Comparison of ENCODE assay signal across 8 mouse cellular contexts in genomic region chr1:180546798-180547750, GRCm38 (mm10). TPM values are rescaled to one million over a fixed set of nuclear protein-coding genes. Genes with fewer than 3 reads are reported as not detected.
DNase-seq lines count a peak whose midpoint lies in the region; ATAC-seq and TF ChIP-seq lines count a peak whose summit lies in the region.

No protein-coding gene starts in this region.

- H3K9me3 ChIP-seq in forebrain, embryonic 13.5 days (replicated peaks) = no peaks in the 10 kb centered on the region
- no peaks in the 10 kb centered on the region for H3K9me3 ChIP-seq in kidney, embryonic 16.5 days (ENCODE audit: low read length)

- no peak for ATAC-seq in forebrain, embryonic 13.5 days
- ATAC-seq in kidney, embryonic 16.5 days (ENCODE audit: low FRiP score, low TSS enrichment) = no peak
- ATAC-seq in megakaryocyte, adult 5-6 weeks (ENCODE audit: poor library complexity, severe bottlenecking) = no peak

- peak overlapping the region; percentile 30 for H3K4me3 ChIP-seq in layer of hippocampus, adult 2 months
- no peak overlapping the region for H3K4me3 ChIP-seq in forebrain, embryonic 13.5 days
- peak overlapping the region; percentile 6 for H3K4me3 ChIP-seq in kidney, embryonic 16.5 days (ENCODE audit: low read length)
- H3K4me3 ChIP-seq in myocyte = no peak overlapping the region

- no peak for TF ChIP-seq CTCF in layer of hippocampus, adult 2 months (conservative IDR thresholded peaks at IDR 0.05)

- no peak for DNase-seq in layer of hippocampus, adult 2 months (ENCODE audit: low spot score in 2 of 2)
- DNase-seq in layer of hippocampus, adult 18-20 months (ENCODE audit: low spot score in 2 of 2) = no peak
- DNase-seq in spleen, postnatal 10 days (ENCODE audit: low spot score in 2 of 2) = no peak
- no peak for DNase-seq in left cerebral cortex, adult 11 months (ENCODE audit: low spot score)

- H3K4me2 ChIP-seq in forebrain, embryonic 13.5 days = peak overlapping the region; percentile 48
- peak overlapping the region; percentile 46 for H3K4me2 ChIP-seq in kidney, embryonic 16.5 days (replicated peaks; ENCODE audit: low read depth, low read length)
- peak overlapping the region; percentile 42 for H3K4me2 ChIP-seq in myocyte (ENCODE audit: low read depth)

- TF ChIP-seq POLR2A in myocyte (IDR thresholded peaks at IDR 0.05; ENCODE audit: insufficient read length, low read depth) = no peak

- H3K27ac ChIP-seq in layer of hippocampus, adult 2 months = peak overlapping the region; percentile 59
- no peak overlapping the region for H3K27ac ChIP-seq in forebrain, embryonic 13.5 days
- peak overlapping the region; percentile 27 for H3K27ac ChIP-seq in kidney, embryonic 16.5 days (ENCODE audit: low read length)

- H3K9ac ChIP-seq in forebrain, embryonic 13.5 days = 0 out of 2 replicates have a peak overlapping the region, but pooled peaks have one; percentile 23
- peak overlapping the region; percentile 45 for H3K9ac ChIP-seq in kidney, embryonic 16.5 days (replicated peaks; ENCODE audit: low read length)

- H3K36me3 ChIP-seq in forebrain, embryonic 13.5 days (ENCODE audit: poor library complexity, severe bottlenecking) = no peaks in the 10 kb centered on the region
- H3K36me3 ChIP-seq in kidney, embryonic 16.5 days (ENCODE audit: insufficient read depth, low read length) = no peaks in the 10 kb centered on the region
- H3K36me3 ChIP-seq in myocyte (ENCODE audit: control insufficient read depth, insufficient read depth) = no peaks in the 10 kb centered on the region

- H3ac ChIP-seq in myocyte (ENCODE audit: control insufficient read depth, insufficient read length) = no peak overlapping the region

- WGBS in forebrain, embryonic 13.5 days = 45% methylated on average over 13 of the region's 13 CpGs
- 44% methylated on average over 13 of the region's 13 CpGs for WGBS in kidney, embryonic 16.5 days

- H3K27me3 ChIP-seq in forebrain, embryonic 13.5 days = peaks cover 16% of the 10 kb centered on the region
- H3K27me3 ChIP-seq in kidney, embryonic 16.5 days (ENCODE audit: insufficient read depth, low read length) = peaks cover 4% of the 10 kb centered on the region; the same call in 1 of the 2 replicates
- peaks cover 30% of the 10 kb centered on the region for H3K27me3 ChIP-seq in myocyte (ENCODE audit: control insufficient read depth, insufficient read depth, insufficient read length)

- no peaks in the 10 kb centered on the region for H3K79me2 ChIP-seq in myocyte (ENCODE audit: control insufficient read depth, insufficient read depth)

- H3K4me1 ChIP-seq in forebrain, embryonic 13.5 days = peaks cover 23% of the 10 kb centered on the region
- H3K4me1 ChIP-seq in kidney, embryonic 16.5 days (ENCODE audit: insufficient read depth, low read length) = peaks cover 18% of the 10 kb centered on the region

TF ChIP-seq in myocyte, 11 proteins besides CTCF, POLR2A, EP300 and RAD21:
- TF ChIP-seq TCF12 (IDR thresholded peaks at IDR 0.05; ENCODE audit: insufficient read depth, poor library complexity, severe bottlenecking) (no peak), MYOD1 (IDR thresholded peaks at IDR 0.05; ENCODE audit: control insufficient read depth in 1 of 3, insufficient read length in 2 of 3, low read depth in 2 of 3) (peak in 2 of 3 experiments; percentile 65 to 78), MAX (IDR thresholded peaks at IDR 0.05; ENCODE audit: low read depth) (no peak), CEBPB (IDR thresholded peaks at IDR 0.05; ENCODE audit: insufficient read depth, poor library complexity, severe bottlenecking) (no peak), REST (IDR thresholded peaks at IDR 0.05; ENCODE audit: insufficient read depth, insufficient read length) (no peak), TCF3 (IDR thresholded peaks at IDR 0.05; ENCODE audit: insufficient read length, low read depth) (no peak), MYOG (IDR thresholded peaks at IDR 0.05; ENCODE audit: control insufficient read depth in 1 of 3, insufficient read depth in 1 of 3, insufficient read length in 2 of 3, low read depth in 2 of 3) (peak; percentile 10 to 81 (median 30))

RNA-seq across cellular contexts. Expression of gene Parp1, which starts 21.6 kb away (rescaled TPM):
- 100 to 1,000 TPM; 122 to 153 TPM for total RNA-seq in layer of hippocampus, adult 2 months (2021)
- 100 to 1,000 TPM; 123 to 129 TPM for total RNA-seq in layer of hippocampus, adult 18-20 months (2021)
- polyA plus RNA-seq in forebrain, embryonic 13.5 days (2015; fragmentation: Nextera tagmentation; extraction: Ambion mirVana) = 180 and 199 TPM in 2 replicates
- polyA plus RNA-seq in kidney, embryonic 16.5 days (2015; fragmentation: Nextera tagmentation; extraction: Ambion mirVana) = 165 TPM in 2 replicates
- 29.2 TPM for polyA plus RNA-seq in myocyte (2012; fragmentation: generic; extraction: Trizol)
- total RNA-seq in megakaryocyte, adult 5-6 weeks (2015) = 38.4 and 41.6 TPM in 2 replicates
- 97.3 and 107 TPM in 2 replicates for total RNA-seq in megakaryocyte, adult 5-6 weeks (2017)

Comparison
In these comparisons a context has a peak if more than half of its experiments do, and no peak if none do; other contexts are left out.
1. H3K4me3 ChIP-seq: peak in layer of hippocampus, adult 2 months (single experiment) and kidney, embryonic 16.5 days (single experiment); none in forebrain, embryonic 13.5 days (single experiment) and myocyte (single experiment).
2. Peak in every context shown above with its lines, with median percentiles within 50 percentile points of each other: H3K4me2 ChIP-seq.